Mouse (Mus musculus): ENCODE results near the gene Osgepl1.
"Not testable (repeated sequence)": the region's sequence is repeated elsewhere in the genome, so short reads cannot be mapped to it uniquely, and the experiment has no call there.

Gene Osgepl1

GRCm38 (mm10) chr1:53312989-53313967 lies at the start of gene Osgepl1:
Osgepl1 (plus strand) TSS chr1:53313624.
- peak; percentile 84 for DNase-seq

GRCm38 (mm10) chr1:53264958-53265612 lies 48.3 kb upstream of the Osgepl1 start:
- DNase-seq = not testable (repeated sequence)

GRCm38 (mm10) chr1:53269901-53270300 lies 43.5 kb upstream of the Osgepl1 start:
- no peak for DNase-seq

- peak; percentile 34 for DNase-seq
Observed at GRCm38 (mm10) chr1:53272646-53273045, 40.8 kb upstream of the Osgepl1 start.

- peak; percentile 21 for DNase-seq
Observed at GRCm38 (mm10) chr1:53291197-53291596, 22.2 kb upstream of the Osgepl1 start.

- DNase-seq = peak; percentile 97
Observed at GRCm38 (mm10) chr1:53296581-53297383, 16.6 kb upstream of the Osgepl1 start, which contains the start of the genes Pms1, Ormdl1 and Gm28778. Pms1 (minus strand) TSS chr1:53297018. Ormdl1 (plus strand) TSS chr1:53297095. Gm28778 (plus strand) TSS chr1:53297111.

- DNase-seq = no peak
Observed at GRCm38 (mm10) chr1:53300506-53300905, 12.9 kb upstream of the Osgepl1 start.

GRCm38 (mm10) chr1:53321662-53322344 lies 8.4 kb downstream of the Osgepl1 start:
- DNase-seq = no peak

GRCm38 (mm10) chr1:53323254-53323653 lies 9.8 kb downstream of the Osgepl1 start:
- DNase-seq = no peak

- no peak for DNase-seq
Observed at GRCm38 (mm10) chr1:53324277-53324676, 10.9 kb downstream of the Osgepl1 start.

GRCm38 (mm10) chr1:53324827-53325494 lies 11.5 kb downstream of the Osgepl1 start:
- DNase-seq = no peak

- not testable (repeated sequence) for DNase-seq
Observed at GRCm38 (mm10) chr1:53333527-53333926, 20.1 kb downstream of the Osgepl1 start.

GRCm38 (mm10) chr1:53335465-53335864 lies 22.0 kb downstream of the Osgepl1 start:
- DNase-seq = no peak

- DNase-seq = not testable (repeated sequence)
Observed at GRCm38 (mm10) chr1:53337403-53337802, 24.0 kb downstream of the Osgepl1 start.

- DNase-seq = no peak
Observed at GRCm38 (mm10) chr1:53341071-53341470, 27.6 kb downstream of the Osgepl1 start.

GRCm38 (mm10) chr1:53352327-53353261 lies 39.2 kb downstream of the Osgepl1 start, which contains the start of the genes Asdurf, Gm28551 and Asnsd1:
Asdurf (minus strand) TSS chr1:53352619.
Gm28551 (minus strand) TSS chr1:53352667.
Asnsd1 (minus strand) TSS chr1:53352752.
- peak; percentile 99 for DNase-seq

- no peak for DNase-seq
Observed at GRCm38 (mm10) chr1:53358988-53359387, 45.6 kb downstream of the Osgepl1 start.

Data from kidney, adult 9 months (tissue).